Mouse (Mus musculus) v-Abl transformed pro-B cells (cell line): Measurements from ENCODE around the gene Tnfrsf1a.

Source experiments
- in situ Hi-C, 2 experiments: fragments of 400-800 bp; cut with MboI; formaldehyde crosslinking; loops; one replicate each; pipeline ENCODE4 v1.15.1; 2025; ENCODE audit not compliant: unreplicated experiment in 2 of 2

Tnfrsf1a gene

DNA sequence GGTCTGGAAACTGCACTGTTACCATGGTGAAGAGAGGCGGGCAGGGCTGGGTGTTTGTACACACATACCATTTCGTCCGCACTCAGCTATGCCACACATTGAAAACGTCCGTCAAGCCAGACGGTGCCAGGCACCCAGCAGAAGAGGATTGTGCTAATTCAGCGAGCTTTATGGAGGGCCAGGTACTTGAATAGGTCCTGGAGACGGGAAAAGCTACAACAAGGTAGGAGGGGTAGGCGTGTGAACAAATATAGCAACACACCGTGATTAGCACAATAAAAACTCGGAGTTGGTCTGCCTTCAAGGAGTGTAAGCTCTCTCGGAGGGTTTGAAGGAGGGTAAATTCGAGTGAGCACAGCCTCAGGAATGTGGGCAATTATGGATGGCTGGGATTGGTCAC lies 26.4 kb upstream of the Tnfrsf1a start:
- in situ Hi-C loops: no loop called here

DNA sequence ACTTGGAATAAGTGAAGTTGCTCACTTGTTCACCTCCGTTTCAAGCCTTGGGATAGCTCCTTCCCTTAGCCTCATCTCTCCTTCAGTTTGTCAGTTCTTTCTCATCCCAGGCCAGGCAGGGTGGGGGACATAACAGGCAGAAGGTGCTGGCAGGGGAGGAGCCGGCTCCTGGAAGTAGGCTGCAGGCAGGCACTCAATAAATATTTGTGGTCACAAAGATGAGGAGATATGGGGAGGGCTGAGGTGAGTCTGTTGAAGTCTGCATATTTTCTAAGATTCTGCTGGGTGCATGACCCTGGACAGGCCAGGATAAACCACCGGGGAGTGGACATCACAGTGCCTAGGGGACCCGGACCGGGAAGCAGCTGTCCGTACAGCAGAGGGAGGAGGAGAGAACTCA lies 25.6 kb upstream of the Tnfrsf1a start:
- in situ Hi-C loops: no loop called here

DNA sequence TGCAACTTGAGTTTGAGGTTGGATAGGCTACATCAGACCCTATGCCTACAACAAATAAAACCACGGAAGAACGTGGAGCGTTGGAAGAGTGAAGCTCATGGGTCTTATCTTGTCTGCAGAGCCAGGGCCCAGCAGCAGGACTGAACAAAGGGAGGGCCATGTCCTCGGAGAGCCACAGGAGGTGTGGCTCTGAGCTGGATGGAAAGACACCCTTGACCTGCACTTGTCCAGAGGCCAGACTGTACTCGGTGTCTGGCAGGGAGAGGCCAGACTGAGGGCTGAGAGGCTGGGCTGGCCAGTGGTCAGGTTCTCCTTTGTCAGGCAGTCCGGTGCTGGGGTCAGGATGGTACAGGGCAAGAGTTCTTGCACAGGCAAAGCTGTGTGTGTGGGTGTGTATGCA lies 23.8 kb upstream of the Tnfrsf1a start:
- in situ Hi-C loops: no loop called here

GRCm38 (mm10) chr6:125328243-125328642 lies 20.9 kb upstream of the Tnfrsf1a start:
- in situ Hi-C loops: no loop called here

DNA sequence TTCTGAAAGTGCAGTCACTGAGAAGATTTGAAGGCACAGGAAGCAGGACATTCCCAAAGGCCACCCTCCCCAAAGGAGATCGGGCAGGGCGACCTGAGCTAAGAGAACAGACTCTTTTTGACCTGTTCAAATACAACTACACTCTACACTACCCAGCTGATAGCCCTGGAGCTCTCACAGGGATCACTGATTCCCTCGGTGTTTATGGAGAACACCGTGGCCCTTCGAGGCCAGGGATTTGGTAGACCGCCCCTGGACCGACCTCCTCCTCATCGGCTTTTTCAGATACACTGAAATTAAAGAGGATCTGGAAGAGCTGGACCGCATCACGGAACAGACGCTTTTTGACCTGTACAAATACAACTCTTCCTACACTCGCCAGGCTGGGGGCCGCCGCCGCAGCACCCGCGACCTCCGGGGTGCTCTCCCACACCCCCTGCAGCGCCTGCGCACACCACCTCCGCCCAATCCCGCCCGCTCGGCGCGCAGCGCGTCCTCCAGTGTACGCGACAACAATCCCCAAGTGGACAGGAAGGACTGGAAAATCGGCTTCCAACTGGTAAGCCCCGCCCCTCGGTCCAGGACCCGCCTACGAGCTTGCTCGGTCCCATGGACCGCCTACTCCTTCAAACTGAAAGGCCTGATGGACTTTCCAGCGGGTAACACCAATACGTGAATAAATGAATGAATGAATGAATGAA lies 18.4 kb upstream of the Tnfrsf1a start:
- in situ Hi-C loops: no loop called here

GRCm38 (mm10) chr6:125333112-125333899 lies 15.9 kb upstream of the Tnfrsf1a start:
- in situ Hi-C loops: no loop called here

DNA sequence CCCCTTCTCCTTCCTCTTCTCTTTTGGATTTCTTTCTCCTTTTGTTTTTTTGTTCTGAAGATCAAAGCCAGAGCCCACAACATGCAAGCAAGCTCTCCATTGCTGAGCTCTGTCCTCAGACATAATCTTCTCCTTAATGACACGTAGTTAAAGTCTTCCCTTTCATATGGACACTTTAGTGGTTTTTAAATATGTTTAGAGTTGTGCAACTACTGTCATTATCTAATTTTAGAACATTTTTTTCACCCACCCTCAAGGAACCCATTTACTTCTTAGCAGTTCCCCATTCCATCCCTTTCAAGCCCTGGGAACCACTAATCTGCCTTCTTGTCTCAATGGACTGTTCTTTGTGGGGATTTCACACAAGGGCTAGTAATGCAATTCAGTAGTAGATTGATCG lies 14.8 kb upstream of the Tnfrsf1a start:
- in situ Hi-C loops: no loop called here

GRCm38 (mm10) chr6:125338791-125339660 lies 10.1 kb upstream of the Tnfrsf1a start:
- in situ Hi-C loops: no loop called here

DNA sequence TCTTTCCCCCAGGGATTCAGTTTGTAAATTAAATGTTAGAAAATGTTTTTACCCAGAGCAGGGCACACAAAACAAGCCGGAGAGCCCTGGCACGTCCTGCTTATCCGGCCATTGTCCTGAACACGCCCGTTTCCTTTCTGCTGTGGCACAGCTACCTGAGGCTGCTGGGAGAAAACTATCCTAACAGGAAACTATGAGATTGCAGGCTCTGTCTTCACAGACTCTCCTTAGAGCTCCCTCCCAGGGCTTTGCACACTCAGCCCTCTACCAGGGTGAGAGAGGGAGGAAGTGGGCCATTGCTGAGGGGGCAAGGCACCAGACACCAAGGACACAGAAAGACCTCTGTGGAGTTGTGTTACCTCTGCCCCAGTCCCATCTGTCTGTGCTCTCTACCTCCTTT lies 8.9 kb upstream of the Tnfrsf1a start:
- in situ Hi-C loops: no loop called here

DNA sequence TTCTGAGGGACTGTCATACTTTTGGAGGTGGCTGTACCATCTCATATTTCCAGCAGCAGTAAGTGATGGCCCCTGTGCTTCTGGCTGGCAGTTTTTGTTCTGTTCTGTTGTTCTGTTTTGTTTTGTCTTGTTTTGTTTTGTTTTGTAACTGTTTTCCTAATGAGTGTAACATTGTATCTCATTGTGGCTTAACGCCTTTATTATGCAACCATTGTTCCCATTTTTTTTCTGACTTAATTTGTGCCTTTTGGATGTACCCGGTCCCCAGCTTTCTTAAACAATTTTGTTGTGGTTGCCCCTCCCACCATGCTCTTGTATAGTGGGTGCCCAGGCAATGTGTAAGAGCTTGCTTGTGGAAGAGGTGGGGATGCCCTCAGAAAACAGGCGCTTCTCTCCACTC lies 7.0 kb upstream of the Tnfrsf1a start:
- in situ Hi-C loops: no loop called here

DNA sequence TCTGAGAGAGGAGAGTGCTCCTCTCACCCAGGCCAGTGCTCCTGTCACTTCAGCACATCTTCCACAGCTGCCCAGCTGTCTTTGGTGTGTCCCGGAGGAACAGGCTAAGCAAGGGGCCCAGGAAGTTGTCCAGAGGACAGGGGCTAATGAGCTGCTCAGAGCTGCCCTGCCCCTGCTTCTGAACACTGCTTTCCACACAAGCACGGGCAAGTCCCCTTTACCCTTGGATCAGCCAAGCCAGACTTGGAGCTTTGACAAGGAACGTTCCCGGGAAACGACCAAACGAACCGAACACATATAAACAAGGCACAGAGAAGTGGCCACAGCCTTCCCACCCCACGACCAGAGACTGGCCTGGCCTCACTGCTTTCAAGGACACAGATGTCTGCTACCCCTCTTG lies 5.1 kb upstream of the Tnfrsf1a start:
- in situ Hi-C loops: no loop called here

- in situ Hi-C loops: no loop called here
These were observed 4.3 kb upstream of the Tnfrsf1a start for GRCm38 (mm10) chr6:125344866-125345265.

DNA sequence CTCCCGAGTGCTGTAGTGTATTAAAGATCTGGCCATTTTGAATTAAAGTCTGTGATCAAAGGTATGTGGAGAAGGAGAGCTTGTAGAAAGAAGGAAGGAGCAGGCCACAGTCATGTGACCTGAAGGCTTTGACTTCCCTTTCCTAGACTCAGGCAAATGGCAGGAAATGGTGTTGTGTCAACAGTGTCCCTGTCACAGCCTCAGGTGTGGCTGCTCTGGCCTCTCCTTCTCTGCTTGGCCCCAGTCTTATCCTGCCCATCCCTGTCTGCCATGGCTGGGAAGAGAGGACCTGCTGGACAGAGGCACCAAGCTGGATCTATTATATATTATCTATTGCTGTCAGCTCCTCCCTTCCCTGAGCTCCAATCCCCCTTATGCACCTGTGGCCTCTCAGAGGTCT lies 3.5 kb upstream of the Tnfrsf1a start:
- in situ Hi-C loops: no loop called here

DNA sequence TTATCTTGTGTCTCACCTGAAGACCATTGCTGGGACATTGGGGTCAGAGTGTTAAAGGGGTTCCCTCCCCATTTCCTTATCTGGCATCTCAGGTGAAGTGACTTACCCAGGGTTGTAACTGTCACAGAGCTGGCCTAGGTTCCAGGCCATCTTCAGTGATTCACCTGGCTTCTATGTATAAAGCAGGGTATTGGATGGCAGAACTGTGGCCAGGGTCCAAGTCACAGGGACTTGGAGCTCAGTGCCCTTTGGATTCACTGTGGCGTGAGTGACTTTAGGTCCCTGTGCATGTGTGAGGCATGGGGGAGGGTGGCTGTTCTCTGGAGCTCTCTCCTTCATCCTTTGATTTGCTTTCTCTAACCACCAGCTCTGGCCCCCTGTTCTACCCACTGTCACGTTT lies 3.1 kb upstream of the Tnfrsf1a start:
- in situ Hi-C loops: no loop called here

GRCm38 (mm10) chr6:125349575-125350230 lies 541 bp downstream of the Tnfrsf1a start:
- in situ Hi-C loops: no loop called here

DNA sequence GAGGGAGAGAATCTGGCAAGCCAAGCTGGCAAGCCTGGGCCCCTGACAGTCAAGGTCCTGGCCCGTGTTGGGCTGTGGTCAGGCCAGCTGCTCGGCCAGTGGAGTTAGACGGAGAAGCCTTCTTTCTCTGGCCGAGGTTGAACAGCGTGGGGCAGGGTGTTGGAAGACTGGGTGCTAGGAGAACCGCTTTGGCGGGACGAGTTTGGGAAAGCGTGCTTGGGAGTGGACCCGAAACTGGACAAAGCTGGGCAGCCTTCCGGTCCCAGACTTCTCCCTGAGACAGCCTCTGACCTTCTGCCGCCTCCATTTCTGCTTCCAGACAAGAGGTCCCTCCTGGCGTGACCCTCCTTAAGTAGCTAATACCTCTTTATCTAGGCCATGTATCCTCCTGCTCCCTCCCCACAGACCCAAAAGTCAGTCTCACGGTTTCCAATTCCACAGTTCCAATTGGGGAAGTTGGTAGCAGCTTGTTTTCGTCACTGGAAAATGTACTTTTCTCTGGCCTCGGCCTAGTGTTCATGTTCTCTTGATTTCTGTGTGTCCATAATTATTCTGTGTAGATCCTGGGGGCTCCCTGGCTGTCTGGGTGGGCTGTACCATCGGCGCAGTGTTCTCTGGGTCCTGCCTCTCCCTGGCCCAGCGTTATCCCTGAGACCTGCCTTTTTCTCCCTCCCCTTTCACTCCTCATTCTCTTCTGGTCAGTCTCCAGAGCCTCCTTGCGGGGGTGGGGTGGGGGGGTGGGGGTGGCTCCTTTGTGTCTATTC lies 1.3 kb downstream of the Tnfrsf1a start:
- in situ Hi-C loops: no loop called here

- in situ Hi-C loops: no loop called here
These were observed 1.8 kb downstream of the Tnfrsf1a start for GRCm38 (mm10) chr6:125350995-125351324.

- in situ Hi-C loops: no loop called here
These were observed 2.3 kb downstream of the Tnfrsf1a start for GRCm38 (mm10) chr6:125351368-125352045.

DNA sequence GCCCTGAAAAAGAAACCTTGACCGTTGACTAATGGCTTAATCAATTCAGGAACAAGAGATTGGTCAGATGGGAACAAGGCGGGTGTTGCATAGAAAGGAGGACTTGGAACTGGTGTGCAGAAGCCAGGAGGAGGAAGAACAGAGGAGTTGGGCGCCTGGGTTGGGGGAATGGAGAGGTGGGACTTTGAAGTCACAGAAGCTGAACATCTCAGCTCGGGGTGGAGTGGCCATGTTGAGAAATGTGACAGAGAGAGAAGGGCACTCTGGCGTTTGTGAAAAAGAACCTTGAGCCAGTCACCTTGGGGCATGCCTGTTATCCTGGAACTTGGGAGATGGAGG lies 2.9 kb downstream of the Tnfrsf1a start:
- in situ Hi-C loops: no loop called here

DNA sequence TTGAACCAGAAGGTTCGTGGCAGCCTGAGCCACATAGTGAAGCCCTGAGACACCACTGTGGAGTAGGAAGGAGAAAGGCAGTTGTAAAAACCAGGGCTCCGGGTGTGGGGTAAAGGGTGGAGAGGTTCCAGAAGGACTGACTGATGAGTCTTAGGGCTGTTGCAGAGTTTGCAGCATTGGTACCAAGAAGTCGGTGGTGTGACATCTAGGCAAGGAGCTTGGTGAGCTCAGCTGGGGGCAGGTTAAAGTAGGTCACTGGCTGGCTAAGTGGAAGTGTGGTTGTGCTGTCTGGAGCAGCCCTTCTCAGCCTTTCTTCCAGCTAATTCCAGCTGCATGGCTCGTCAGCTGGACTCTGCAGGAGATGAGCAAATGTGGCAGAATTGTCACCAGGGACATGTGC lies 3.6 kb downstream of the Tnfrsf1a start:
- in situ Hi-C loops: no loop called here
